Mouse (Mus musculus): ENCODE results near the gene Letm1.

DNA sequence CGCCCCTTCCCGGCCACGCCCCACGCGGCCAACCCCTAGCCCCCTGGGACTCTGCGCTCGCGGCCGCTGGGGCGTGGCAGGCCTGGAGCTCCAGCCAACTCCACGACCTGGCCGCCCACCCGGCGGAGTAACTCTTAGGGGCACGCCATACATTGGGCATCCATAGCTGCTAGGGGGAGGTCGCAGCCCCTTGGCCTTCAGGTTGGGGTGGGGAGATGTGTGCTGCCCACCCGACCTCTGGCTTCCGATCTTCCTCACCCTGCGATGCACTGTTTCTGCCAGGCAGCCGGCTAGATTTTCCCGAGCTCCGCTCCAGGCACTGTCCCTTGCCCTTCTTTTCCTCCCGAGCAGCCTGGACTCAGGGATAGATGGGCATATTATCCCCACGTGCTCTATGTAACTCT is 86.9 kb downstream of the Letm1 start:
- TF ChIP-seq CTCF (IDR thresholded peaks at IDR 0.05; ENCODE audit: low read depth) (no peak), EP300 (optimal IDR thresholded peaks at IDR 0.05) (no peak)
